37 mouse cellular contexts compared by ENCODE assay signal in genomic region chr1:191149489-191149888, GRCm38 (mm10). TPM values are rescaled to one million over a fixed set of nuclear protein-coding genes. Genes with fewer than 3 reads are reported as not detected.
"Had no signal": no experiment of that assay in that cellular context is flagged by ENCODE, and none has a peak within 500 bp of the region (broad histone marks: within the 10 kb centered on the region; RNA-seq: fewer than 3 reads in every experiment).

No protein-coding gene starts in this region.

RNA-seq across cellular contexts. Expression of gene Fam71a, which starts 15.1 kb away (rescaled TPM):
- total RNA-seq: left cerebral cortex, postnatal 10 days; left cerebral cortex, postnatal 14 days; left cerebral cortex, postnatal 25 days; left cerebral cortex, postnatal 36 days; left cerebral cortex, postnatal 4 days; liver, adult 2 months; midbrain, postnatal 0 days had no signal
- polyA plus RNA-seq: limb, embryonic 10.5 days; limb, embryonic 11.5 days; limb, embryonic 12.5 days; limb, embryonic 13.5 days; limb, embryonic 14.5 days; limb, embryonic 15.5 days; liver, adult 2 months; liver, embryonic 11.5 days; liver, embryonic 12.5 days; liver, embryonic 13.5 days; liver, embryonic 14.5 days; liver, embryonic 15.5 days; liver, embryonic 16.5 days; liver, postnatal 0 days; lung, adult 2 months; lung, embryonic 14.5 days; lung, embryonic 15.5 days; lung, embryonic 16.5 days; lung, postnatal 0 days; macrophage; midbrain, embryonic 10.5 days; midbrain, embryonic 11.5 days; midbrain, embryonic 12.5 days; midbrain, embryonic 13.5 days; midbrain, embryonic 14.5 days; midbrain, embryonic 15.5 days; midbrain, embryonic 16.5 days; midbrain, postnatal 0 days; myocyte; neural tube, embryonic 11.5 days; neural tube, embryonic 12.5 days had no signal

RNA-seq across cellular contexts. Expression of gene Batf3, which starts 51.8 kb away (rescaled TPM):
- total RNA-seq: megakaryocyte-erythroid progenitor cell, adult 5-6 weeks had no signal
